Mouse (Mus musculus) heart, embryonic 12.5 days (tissue): ENCODE measurements at regions not wholly inside any gene's neighbourhood (a gene's known extent, or its start where the extent isn't known, plus 50 kb on each side); places are given as distances from the start of the nearest gene placed in this dataset.

Experiments
- ATAC-seq: fragments of 200-750 bp; cut with Nextera tagmentation; 2 replicates; pipeline ENCODE4 v1.8.0; 2017; ENCODE audit warnings: moderate TSS enrichment, moderate library complexity; ENCODE audit not compliant: insufficient number of reproducible peaks, low FRiP score
- H3K27ac ChIP-seq: fragments of 300-500 bp; sonication (generic); 2 replicates; pipeline ENCODE4 v1.5.1; 2016; ENCODE audit warnings: mild to moderate bottlenecking, moderate library complexity; ENCODE audit not compliant: poor library complexity, severe bottlenecking
- H3K27me3 ChIP-seq: fragments of 300-500 bp; sonication (generic); replicated peaks from 2 replicates; pipeline ENCODE4 v1.6.1; 2016; ENCODE audit warnings: mild to moderate bottlenecking, moderate library complexity
- H3K36me3 ChIP-seq: fragments of 300-500 bp; sonication (generic); 2 replicates; pipeline ENCODE4 v1.6.1; 2016; ENCODE audit warnings: mild to moderate bottlenecking, moderate library complexity
- H3K4me1 ChIP-seq: fragments of 300-500 bp; sonication (generic); replicated peaks from 2 replicates; pipeline ENCODE4 v1.6.1; 2016; ENCODE audit warnings: mild to moderate bottlenecking
- H3K4me2 ChIP-seq: fragments of 300-500 bp; sonication (generic); 2 replicates; pipeline ENCODE4 v1.6.1; 2016; ENCODE audit warnings: mild to moderate bottlenecking, moderate library complexity
- H3K4me3 ChIP-seq: fragments of 300-500 bp; sonication (generic); 2 replicates; pipeline ENCODE4 v1.5.1; 2016; ENCODE audit warnings: mild to moderate bottlenecking
- H3K9ac ChIP-seq: fragments of 300-500 bp; sonication (generic); 2 replicates; pipeline ENCODE4 v1.6.1; 2016; ENCODE audit warnings: mild to moderate bottlenecking, moderate library complexity
- H3K9me3 ChIP-seq: fragments of 300-500 bp; sonication (generic); replicated peaks from 2 replicates; pipeline ENCODE4 v1.6.1; 2016; ENCODE audit warnings: mild to moderate bottlenecking, moderate library complexity
- WGBS: fragments of 180-500 bp; shearing (Covaris S2); methylation state at CpG from one replicate; pipeline ENCODE4 v1.1.7; 2016; 5-methylcytosine and 5-hydroxymethylcytosine counted together

DNA sequence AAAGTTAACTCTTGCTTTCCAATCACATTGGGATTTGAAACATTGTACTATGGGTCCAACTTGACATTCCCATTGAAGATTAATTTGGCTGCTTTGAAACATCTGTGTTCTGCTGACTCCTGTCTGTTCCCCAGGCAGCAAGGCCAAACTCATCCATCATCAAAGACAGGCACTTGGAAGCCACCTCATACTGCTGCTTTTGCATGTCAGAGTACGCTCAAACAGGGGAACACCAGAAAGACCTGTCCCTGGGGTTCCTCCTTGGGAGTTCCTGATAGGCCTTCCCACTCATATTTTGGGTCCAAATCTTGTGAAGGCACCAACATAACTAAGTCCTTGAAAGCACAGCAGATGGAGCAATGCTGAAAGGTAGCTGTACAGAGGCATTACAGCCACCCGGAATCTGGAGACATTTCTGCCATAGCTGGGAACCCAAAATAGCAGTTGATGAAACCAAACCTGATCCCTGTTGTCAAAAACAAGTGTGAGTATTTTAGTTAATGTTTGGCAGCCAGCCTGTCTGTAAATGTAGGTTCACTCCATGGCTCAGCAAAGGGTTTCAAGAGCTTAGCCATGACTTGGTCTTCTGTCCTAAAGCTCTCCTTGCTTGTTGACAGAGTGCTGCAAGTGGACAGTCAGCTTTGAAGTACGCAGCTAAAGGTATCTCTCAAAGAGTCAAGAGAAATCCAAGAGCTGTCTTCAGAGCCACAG, 147.0 kb upstream of the Spag17 start:
- H3K4me2 ChIP-seq: no peak overlapping the region
- no peak overlapping the region for H3K4me3 ChIP-seq
- H3K9me3 ChIP-seq: no peaks in the 10 kb centered on the region
- WGBS: 50% methylated on average over 3 of the region's 3 CpGs
- no peaks in the 10 kb centered on the region for H3K36me3 ChIP-seq
- H3K27me3 ChIP-seq: no peaks in the 10 kb centered on the region
- H3K9ac ChIP-seq: no peak overlapping the region
- H3K4me1 ChIP-seq: peaks cover 4% of the 10 kb centered on the region; the same call in 1 of the 2 replicates
- H3K27ac ChIP-seq: 0 out of 2 replicates have a peak overlapping the region, but pooled peaks have one; percentile 7
- no peak for ATAC-seq

DNA sequence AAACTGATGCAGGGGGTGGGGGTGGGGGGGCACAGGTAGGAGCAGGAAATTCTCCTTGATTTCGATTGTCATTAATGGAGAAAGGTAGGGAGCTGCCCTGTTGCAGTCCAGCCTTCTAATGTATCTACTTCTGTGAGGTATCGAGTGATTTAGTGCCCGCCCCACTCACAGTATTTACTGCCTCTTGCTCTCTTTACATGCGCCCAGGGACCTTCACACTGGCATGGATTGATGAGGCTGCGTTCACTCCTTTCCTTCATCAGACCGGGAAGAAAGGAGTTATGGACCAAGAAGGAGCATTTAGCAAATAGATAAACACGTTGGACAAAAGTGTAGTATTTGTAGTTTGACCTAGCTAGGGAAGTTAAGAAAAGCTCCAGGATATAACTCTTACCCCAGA, 145.6 kb upstream of the Spag17 start:
- Histone ChIP-seq H3K27ac (no peak overlapping the region), H3K36me3 (no peaks in the 10 kb centered on the region), H3K9me3 (no peaks in the 10 kb centered on the region), H3K4me3 (no peak overlapping the region), H3K9ac (no peak overlapping the region), H3K4me1 (peaks cover 4% of the 10 kb centered on the region; the same call in 1 of the 2 replicates), H3K27me3 (no peaks in the 10 kb centered on the region), H3K4me2 (no peak overlapping the region)
- 75% methylated on average over 7 of the region's 7 CpGs for WGBS
- ATAC-seq: no peak

DNA sequence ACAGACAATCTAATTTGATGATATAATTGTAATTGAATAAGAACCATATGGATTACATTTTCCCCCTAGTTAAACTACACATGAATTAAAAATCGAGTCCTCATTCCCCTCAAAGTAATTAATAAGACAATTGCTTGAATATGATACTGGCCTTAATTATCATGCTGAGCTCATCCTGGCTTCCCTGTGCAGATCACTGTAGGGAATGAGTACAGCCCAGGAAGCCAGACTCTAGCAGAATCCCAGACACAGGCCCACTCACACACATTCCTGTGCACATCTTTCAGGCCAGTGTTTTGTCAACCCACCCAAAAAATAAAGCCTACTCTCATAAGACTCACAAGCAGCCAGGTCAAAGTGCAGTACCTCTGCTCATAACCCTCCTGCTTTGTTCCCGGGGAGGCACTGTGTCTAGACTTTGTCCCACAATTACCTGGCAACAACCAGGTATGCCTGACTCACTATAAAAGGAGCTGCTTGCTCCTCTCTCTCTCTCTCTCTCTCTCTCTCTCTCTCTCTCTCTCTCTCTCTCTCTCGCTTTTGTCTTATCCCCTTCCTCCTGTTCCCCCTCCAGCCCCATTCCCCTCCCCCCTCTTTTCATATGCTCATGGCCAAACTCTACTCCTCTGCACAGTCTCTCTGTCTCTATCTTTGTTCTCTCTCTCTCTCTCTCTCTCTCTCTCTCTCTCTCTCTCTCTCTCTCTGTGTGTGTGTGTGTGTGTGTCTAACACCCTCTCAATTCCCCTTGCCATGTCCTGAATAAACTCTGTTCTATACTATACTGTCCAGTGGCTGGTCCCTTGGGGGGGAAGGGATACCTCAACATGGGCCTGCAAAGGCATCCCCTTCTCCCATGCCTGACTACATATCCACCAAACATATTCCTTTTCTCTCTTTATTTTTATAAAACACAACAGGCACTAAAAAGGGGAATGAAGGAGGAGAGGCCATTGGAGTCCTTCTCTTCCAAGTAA, 143.7 kb upstream of the Spag17 start:
- H3K9me3 ChIP-seq: no peaks in the 10 kb centered on the region
- peaks cover 4% of the 10 kb centered on the region; the same call in 1 of the 2 replicates for H3K4me1 ChIP-seq
- ATAC-seq: no peak
- no peak overlapping the region for H3K9ac ChIP-seq
- no peaks in the 10 kb centered on the region for H3K27me3 ChIP-seq
- no peak overlapping the region for H3K4me3 ChIP-seq
- H3K27ac ChIP-seq: no peak overlapping the region
- no peaks in the 10 kb centered on the region for H3K36me3 ChIP-seq
- no peak overlapping the region for H3K4me2 ChIP-seq
- 71% methylated on average over 3 of the region's 3 CpGs for WGBS

DNA sequence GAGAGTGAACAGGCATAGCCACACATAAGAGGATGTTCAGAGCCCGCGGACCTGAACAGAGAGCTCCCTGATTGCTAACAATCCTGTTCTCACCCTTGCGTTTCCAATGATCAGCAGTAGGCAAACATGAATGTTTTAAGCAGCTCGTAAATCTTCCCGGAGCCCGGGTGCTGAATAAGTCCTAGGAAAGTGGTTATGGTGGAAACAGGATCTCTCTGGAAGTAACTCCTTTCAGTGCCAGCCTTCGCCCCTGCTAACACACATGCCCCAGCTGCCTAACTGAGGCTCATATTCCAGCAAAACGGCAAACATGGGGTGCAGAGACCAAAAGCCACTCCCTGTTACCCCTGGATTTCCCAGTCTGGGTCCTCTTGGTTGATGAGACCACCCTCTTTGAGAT, 135.5 kb upstream of the Spag17 start:
- Histone ChIP-seq H3K9me3 (no peaks in the 10 kb centered on the region), H3K4me2 (no peak overlapping the region), H3K4me3 (no peak overlapping the region), H3K27ac (no peak overlapping the region), H3K9ac (no peak overlapping the region), H3K27me3 (no peaks in the 10 kb centered on the region), H3K36me3 (no peaks in the 10 kb centered on the region), H3K4me1 (no peaks in the 10 kb centered on the region)
- ATAC-seq: no peak
- WGBS: 81% methylated on average over 8 of the region's 8 CpGs

DNA sequence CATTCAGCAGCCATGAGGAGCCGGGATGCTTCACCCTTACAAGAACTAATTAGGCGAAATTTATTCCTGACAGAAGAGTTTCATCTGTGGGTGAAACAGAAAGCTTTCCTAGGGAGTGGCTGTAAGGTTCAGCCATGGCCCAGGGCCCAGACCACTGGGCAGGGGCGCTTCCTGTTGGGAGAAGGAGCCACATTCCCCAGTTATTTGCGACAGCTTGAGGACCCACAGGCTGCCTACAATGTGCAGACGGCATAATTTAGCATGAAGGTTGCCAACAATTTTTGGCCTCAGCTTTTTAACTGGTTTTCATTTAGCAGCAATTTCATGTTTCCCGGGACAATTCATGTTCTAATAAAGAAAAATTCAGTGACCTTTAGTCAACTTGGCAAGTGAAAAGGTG, 106.7 kb upstream of the Spag17 start:
- Histone ChIP-seq H3K36me3 (no peaks in the 10 kb centered on the region), H3K4me3 (no peak overlapping the region), H3K9ac (no peak overlapping the region), H3K27ac (no peak overlapping the region), H3K4me2 (no peak overlapping the region), H3K4me1 (no peaks in the 10 kb centered on the region), H3K27me3 (no peaks in the 10 kb centered on the region), H3K9me3 (no peaks in the 10 kb centered on the region)
- 72% methylated on average over 6 of the region's 6 CpGs for WGBS
- ATAC-seq: no peak

DNA sequence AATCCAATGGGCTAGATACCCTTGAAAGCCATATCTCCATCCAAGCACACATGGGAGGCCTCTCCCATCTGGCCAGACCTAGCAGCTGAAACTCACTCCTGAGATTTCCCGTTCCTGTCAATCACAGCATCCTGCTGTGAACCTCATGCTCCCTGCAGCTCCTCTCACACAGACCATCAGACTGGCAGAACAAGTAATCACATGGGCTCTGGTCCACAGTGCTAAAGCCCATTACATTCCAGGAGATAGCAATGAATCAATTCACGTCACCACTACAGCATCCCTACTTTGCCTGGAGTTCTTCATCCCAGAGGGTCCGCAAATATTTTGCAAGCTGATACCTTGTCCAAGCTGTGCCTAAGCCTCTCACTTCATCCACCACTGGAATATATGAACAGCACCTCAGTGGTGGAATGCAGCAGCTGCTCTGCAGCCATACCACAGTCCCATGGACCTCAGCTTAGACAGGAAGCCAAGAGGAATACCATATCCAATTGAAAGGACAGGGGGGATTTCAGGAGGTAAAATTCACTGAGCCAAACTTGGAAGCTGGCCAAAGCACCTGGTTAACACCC, 99.2 kb upstream of the Spag17 start:
- no peaks in the 10 kb centered on the region for H3K27me3 ChIP-seq
- H3K4me2 ChIP-seq: no peak overlapping the region
- no peak for ATAC-seq
- H3K36me3 ChIP-seq: no peaks in the 10 kb centered on the region
- WGBS: 44% methylated on average over 3 of the region's 3 CpGs
- no peaks in the 10 kb centered on the region for H3K9me3 ChIP-seq
- H3K9ac ChIP-seq: no peak overlapping the region
- no peak overlapping the region for H3K4me3 ChIP-seq
- no peaks in the 10 kb centered on the region for H3K4me1 ChIP-seq
- H3K27ac ChIP-seq: no peak overlapping the region

DNA sequence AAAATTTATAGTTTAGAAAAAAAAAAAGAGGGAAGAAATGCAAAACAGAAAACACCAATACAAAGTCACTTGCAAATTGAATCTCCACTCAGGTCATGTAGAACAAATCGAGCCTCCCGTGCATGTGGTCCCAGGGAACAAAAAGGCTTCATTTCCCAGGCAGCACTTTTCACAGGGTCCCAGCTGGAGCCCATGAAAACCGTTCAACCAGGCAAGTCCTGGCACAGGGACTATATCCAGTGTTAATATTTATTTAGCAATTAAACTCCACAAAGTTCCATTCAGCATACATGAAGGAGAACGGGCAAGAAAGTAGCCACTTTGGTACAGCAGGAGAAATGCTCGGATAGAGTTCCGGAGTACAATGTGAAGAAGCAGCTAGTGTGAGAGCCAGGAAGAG, 93.9 kb upstream of the Spag17 start:
- no peak overlapping the region for H3K9ac ChIP-seq
- no peak overlapping the region for H3K4me3 ChIP-seq
- no peaks in the 10 kb centered on the region for H3K27me3 ChIP-seq
- no peak overlapping the region for H3K27ac ChIP-seq
- WGBS: 85% methylated on average over 6 of the region's 6 CpGs
- no peaks in the 10 kb centered on the region for H3K9me3 ChIP-seq
- no peak overlapping the region for H3K4me2 ChIP-seq
- ATAC-seq: no peak
- no peaks in the 10 kb centered on the region for H3K36me3 ChIP-seq
- no peaks in the 10 kb centered on the region for H3K4me1 ChIP-seq

DNA sequence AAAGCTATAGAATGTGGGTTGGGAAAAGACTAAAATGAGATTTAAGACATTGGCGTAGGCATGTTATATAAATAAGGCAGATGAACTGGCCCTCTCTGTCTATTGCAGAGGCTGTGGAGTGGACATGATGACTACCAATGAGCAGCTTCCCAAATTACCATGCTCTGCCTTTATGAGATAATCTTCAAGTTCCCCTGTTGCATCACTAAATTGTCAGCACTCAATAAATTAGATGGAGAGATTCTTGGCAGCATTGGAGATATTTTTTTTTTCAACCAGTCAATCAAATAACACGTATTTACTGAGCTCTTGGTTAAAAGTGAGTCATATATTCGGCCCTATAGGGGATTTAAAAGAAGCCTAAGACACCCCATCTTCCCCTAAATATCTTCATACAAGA, 91.6 kb upstream of the Spag17 start:
- no peaks in the 10 kb centered on the region for H3K36me3 ChIP-seq
- H3K27me3 ChIP-seq: no peaks in the 10 kb centered on the region
- H3K4me2 ChIP-seq: no peak overlapping the region
- no peak overlapping the region for H3K27ac ChIP-seq
- no peak overlapping the region for H3K9ac ChIP-seq
- WGBS: 77% methylated on average over 3 of the region's 3 CpGs
- no peaks in the 10 kb centered on the region for H3K9me3 ChIP-seq
- no peak overlapping the region for H3K4me3 ChIP-seq
- ATAC-seq: no peak
- peaks cover 7% of the 10 kb centered on the region for H3K4me1 ChIP-seq

DNA sequence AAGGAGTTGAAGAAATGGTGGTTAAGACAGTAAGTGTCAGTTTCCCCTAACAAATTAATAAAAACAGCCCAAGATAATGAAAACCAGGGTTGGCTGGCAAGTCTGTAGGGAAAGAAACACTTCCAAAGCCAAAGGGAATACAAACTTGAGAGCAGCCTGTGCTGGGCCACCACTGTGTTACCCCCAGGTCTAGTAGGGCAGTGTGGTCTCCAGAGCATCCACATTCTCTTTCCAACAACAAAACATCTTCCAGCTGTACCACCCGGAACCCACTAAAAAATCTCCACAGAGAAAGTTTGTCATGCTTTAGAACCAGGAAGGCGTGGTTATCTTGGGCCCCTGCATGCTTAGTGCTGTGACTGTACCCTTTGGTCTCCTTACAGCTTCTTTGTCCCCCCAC, 89.4 kb upstream of the Spag17 start:
- no peak for ATAC-seq
- no peak overlapping the region for H3K4me2 ChIP-seq
- H3K27me3 ChIP-seq: no peaks in the 10 kb centered on the region
- WGBS: 70% methylated on average over 2 of the region's 2 CpGs
- no peak overlapping the region for H3K4me3 ChIP-seq
- peaks cover 7% of the 10 kb centered on the region for H3K4me1 ChIP-seq
- no peak overlapping the region for H3K9ac ChIP-seq
- H3K9me3 ChIP-seq: no peaks in the 10 kb centered on the region
- H3K36me3 ChIP-seq: no peaks in the 10 kb centered on the region
- H3K27ac ChIP-seq: no peak overlapping the region

DNA sequence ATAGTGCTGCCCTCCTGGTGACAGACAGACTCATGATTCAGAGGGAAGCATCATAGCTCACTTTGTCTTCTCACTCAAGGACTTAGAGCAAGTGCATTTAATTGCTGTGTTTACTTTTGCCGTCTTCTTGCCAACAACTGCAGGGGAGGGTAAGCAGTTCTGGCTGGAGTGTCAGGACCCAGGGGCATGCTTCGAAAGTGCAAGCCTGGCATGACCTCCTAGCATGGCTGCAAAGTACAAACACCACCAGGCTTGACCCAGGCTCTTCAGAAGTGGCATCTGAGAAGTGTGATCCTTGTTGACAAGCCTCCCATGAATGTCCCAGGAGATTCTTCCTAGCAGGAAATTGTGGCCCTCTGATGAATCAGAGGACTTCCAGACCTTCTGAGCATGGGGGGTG, 87.4 kb upstream of the Spag17 start:
- WGBS: 51% methylated on average over 2 of the region's 2 CpGs

DNA sequence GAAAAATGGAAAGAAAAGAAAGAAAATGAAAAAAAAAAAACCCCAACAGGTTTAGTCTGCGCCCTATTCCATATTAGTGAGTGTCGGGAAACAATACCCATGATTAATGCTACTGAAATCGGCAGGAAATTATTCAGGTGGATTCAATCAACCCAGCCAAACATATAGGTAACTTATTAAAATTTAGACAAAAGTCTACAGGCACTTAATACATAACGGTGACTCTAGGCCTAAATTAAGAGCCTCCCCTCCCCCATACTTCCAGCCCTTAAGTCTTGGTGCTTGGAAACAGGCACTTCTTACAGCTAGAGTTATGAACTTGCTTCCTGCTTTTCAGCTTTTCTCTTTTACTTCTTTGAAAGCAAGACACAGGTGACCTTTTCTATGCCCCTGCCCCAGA, 74.7 kb upstream of the Spag17 start:
- no peak for ATAC-seq
- Histone ChIP-seq H3K9me3 (no peaks in the 10 kb centered on the region), H3K27ac (no peak overlapping the region), H3K4me3 (no peak overlapping the region), H3K4me1 (peaks cover 8% of the 10 kb centered on the region), H3K4me2 (no peak overlapping the region), H3K36me3 (no peaks in the 10 kb centered on the region), H3K27me3 (no peaks in the 10 kb centered on the region), H3K9ac (no peak overlapping the region)
- WGBS: 78% methylated on average over 4 of the region's 4 CpGs

More for the DNA sequence above, 87.4 kb upstream of the Spag17 start:
- Histone ChIP-seq H3K9ac (no peak overlapping the region), H3K4me1 (peaks cover 7% of the 10 kb centered on the region), H3K36me3 (no peaks in the 10 kb centered on the region), H3K27me3 (no peaks in the 10 kb centered on the region), H3K27ac (no peak overlapping the region), H3K4me3 (no peak overlapping the region), H3K4me2 (no peak overlapping the region), H3K9me3 (no peaks in the 10 kb centered on the region)
- ATAC-seq: no peak
